Mouse (Mus musculus) neural tube, embryonic 11.5 days (tissue): Measurements from ENCODE around the gene Tnni1. TPM values are rescaled to one million over a fixed set of nuclear protein-coding genes. Genes with fewer than 3 reads are reported as not detected.

Experiments
- ATAC-seq: fragments of 200-750 bp; cut with Nextera tagmentation; 2 replicates; pipeline ENCODE4 v1.8.0; 2017; ENCODE audit warnings: moderate number of reproducible peaks, mild to moderate bottlenecking, moderate TSS enrichment, moderate library complexity; ENCODE audit not compliant: insufficient read depth, low FRiP score, low TSS enrichment
- DNase-seq: peaks from one replicate; pipeline ENCODE4 v3.0.0-alpha.2; 2015; ENCODE audit warnings: low spot score
- H3K27ac ChIP-seq: fragments of 300-500 bp; sonication (generic); 2 replicates; pipeline ENCODE4 v1.5.1; 2014; ENCODE audit warnings: low read depth, mild to moderate bottlenecking, low read length
- H3K27me3 ChIP-seq: fragments of 300-500 bp; sonication (generic); 2 replicates; pipeline ENCODE4 v1.6.1; 2014; ENCODE audit warnings: mild to moderate bottlenecking, low read length, mixed read lengths; ENCODE audit not compliant: control insufficient read depth, insufficient read depth
- H3K36me3 ChIP-seq: fragments of 300-500 bp; sonication (generic); 2 replicates; pipeline ENCODE4 v1.6.1; 2014; ENCODE audit warnings: mild to moderate bottlenecking, low read length, moderate library complexity, mixed read lengths; ENCODE audit not compliant: control insufficient read depth, insufficient read depth
- H3K4me1 ChIP-seq: fragments of 300-500 bp; sonication (generic); 2 replicates; pipeline ENCODE4 v1.6.1; 2014; ENCODE audit warnings: low read length, mixed read lengths; ENCODE audit not compliant: control insufficient read depth, insufficient read depth
- H3K4me2 ChIP-seq: fragments of 300-500 bp; sonication (generic); 2 replicates; pipeline ENCODE4 v1.6.1; 2014; ENCODE audit warnings: low read depth, mild to moderate bottlenecking, moderate library complexity
- H3K4me3 ChIP-seq: fragments of 300-500 bp; sonication (generic); 2 replicates; pipeline ENCODE4 v1.5.1; 2014; ENCODE audit warnings: low read depth, low read length
- H3K9ac ChIP-seq: fragments of 300-500 bp; sonication (generic); 2 replicates; pipeline ENCODE4 v1.6.1; 2014; ENCODE audit warnings: mild to moderate bottlenecking, low read length
- H3K9me3 ChIP-seq: fragments of 300-500 bp; sonication (generic); 2 replicates; pipeline ENCODE4 v1.6.1; 2016; ENCODE audit warnings: low read length; ENCODE audit not compliant: control insufficient read depth
- WGBS: fragments of 180-500 bp; shearing (Covaris S2); extraction: QIAGEN DNeasy Blood & Tissue Kit; methylation state at CpG from one replicate; pipeline ENCODE4 v1.1.7; 2014; 5-methylcytosine and 5-hydroxymethylcytosine counted together
- polyA plus RNA-seq: library from polyadenylated mRNA; unstranded; fragments of >200 nt; fragmentation: Nextera tagmentation; extraction: Ambion mirVana; gene quantifications from 2 replicates; pipeline ENCODE4 v1.2.1, GENCODE M21; 2014

Tnni1 gene
- polyA plus RNA-seq, 1 experiment from 2014 or later, result 57.6 TPM

DNA sequence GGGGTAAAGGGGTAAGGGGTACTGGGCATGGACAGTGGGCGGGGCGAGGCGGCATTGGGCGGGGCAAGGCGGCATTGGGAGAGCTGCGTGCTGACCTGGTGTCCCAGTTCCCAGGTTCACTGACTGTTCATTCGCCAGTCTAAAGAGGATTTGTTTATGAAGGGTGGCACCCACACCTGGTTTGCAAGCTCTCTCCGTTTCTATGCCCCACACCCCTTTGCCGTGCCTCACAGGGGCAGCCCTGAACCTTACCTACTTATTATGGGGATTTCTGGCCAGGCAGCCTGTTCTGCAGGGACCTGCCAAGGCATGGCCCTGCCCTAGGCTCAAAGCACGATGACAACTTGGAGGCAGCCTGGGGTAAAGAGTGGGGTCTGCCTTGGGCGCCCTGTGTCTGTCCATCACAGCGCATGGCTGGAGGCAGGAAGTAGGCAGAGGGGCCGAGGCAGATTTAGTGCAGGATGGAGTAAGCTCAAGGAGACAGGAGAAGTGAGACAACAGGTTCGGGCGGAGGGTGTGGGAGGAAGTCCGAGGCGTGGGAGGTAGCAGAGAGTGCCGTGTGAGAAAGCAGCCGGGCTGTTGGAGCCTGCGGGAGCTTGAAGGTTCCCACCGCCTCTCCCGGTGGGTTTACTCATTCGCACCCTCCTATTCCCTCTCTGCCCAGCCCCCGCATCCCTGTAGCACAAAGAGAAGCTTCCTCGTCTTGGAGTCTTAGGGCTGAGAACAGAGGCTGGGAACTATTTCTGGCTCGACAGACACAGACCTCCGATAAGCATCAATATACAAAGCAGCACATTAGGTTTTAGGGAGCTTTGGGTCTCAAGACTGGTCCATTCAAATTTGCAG lies 14.4 kb downstream of the Tnni1 start:
- WGBS, result 12% methylated on average over 27 of the region's 27 CpGs

DNA sequence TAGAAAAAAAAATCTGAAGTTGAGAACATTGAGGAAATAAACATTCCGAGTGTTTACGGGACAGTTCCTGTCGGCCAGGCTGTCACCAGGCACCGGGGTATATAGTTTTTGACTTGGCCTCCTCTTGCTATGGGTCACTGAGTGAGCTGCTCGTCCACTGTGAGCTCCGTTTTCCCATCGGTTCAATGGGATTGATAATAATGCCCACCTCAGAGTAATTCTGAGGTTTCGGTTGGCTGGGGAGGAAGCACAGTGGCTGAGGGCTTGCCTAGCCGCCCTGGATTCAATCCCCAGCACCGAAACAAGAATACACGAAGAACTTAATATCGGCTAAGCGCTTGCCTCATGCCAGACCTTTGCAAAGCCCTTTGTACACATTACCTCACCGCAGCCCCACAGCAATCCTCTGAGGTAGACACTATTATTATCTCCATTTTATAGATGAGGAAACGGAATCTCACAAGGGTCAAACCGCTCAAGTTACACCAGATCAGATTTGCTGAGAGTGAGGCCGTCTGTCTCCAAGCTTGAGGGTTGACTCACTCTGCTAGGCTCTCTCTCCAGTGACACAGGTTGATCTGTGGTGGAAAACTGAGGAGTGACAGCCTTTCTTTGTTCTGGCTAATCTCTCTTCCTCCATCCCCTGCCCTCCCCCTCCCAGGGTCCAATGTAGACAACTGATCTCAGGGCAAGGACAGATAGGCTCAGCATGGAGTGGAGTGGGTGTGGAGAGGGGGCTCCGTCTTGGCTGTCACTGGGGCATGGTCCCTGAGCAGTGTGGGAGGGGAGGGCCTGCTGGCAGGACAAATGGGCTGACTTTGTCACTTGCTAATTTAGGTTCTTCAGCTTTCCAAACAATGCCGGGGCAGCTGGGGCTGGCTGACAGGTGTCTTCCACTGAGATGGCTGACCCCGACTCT lies 15.2 kb downstream of the Tnni1 start:
- no peaks in the 10 kb centered on the region for H3K36me3 ChIP-seq
- peak overlapping the region; percentile 28 for H3K4me2 ChIP-seq
- no peaks in the 10 kb centered on the region for H3K9me3 ChIP-seq
- DNase-seq (no peak), ATAC-seq (no peak)
- no peaks in the 10 kb centered on the region for H3K27me3 ChIP-seq
- no peak overlapping the region for H3K4me3 ChIP-seq
- no peak overlapping the region for H3K27ac ChIP-seq
- H3K4me1 ChIP-seq, result 0 out of 2 replicates have a peak, but pooled peaks cover 2% of the 10 kb centered on the region
- WGBS, result 51% methylated on average over 20 of the region's 20 CpGs
- H3K9ac ChIP-seq, result no peak overlapping the region

More for the DNA sequence above, 14.4 kb downstream of the Tnni1 start:
- Histone ChIP-seq H3K27ac (no peak overlapping the region), H3K4me3 (no peak overlapping the region), H3K4me1 (0 out of 2 replicates have a peak, but pooled peaks cover 2% of the 10 kb centered on the region), H3K9me3 (no peaks in the 10 kb centered on the region), H3K27me3 (no peaks in the 10 kb centered on the region), H3K9ac (peak overlapping the region; percentile 41; the same call in 1 of the 2 replicates), H3K36me3 (no peaks in the 10 kb centered on the region), H3K4me2 (peak overlapping the region; percentile 28)
- ATAC-seq (no peak), DNase-seq (no peak)

DNA sequence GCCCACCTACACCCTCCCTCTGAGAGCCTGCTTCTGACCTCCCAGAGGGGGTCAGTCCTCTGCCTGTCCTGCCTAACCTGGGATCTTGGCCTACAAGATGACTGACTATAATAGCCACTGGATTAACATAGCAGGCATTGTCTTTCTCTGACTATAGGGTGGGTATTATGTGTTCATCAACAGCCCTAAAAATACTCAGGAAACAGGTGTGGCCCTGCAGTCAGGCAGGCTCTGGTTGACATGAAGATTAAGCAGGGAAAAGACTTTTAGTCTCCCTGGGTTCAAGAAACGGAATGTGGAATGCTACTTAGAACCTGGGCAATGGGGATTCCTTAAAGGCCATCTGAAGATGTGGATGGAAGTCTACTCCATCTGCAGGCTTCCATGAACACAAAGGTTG lies 19.3 kb downstream of the Tnni1 start:
- Histone ChIP-seq H3K4me1 (0 out of 2 replicates have a peak, but pooled peaks cover 1% of the 10 kb centered on the region), H3K27ac (no peak overlapping the region), H3K4me3 (no peak overlapping the region), H3K9me3 (no peaks in the 10 kb centered on the region), H3K4me2 (no peak overlapping the region), H3K27me3 (no peaks in the 10 kb centered on the region), H3K36me3 (no peaks in the 10 kb centered on the region), H3K9ac (no peak overlapping the region)
- DNase-seq (no peak), ATAC-seq (no peak)
- 88% methylated on average over 1 of the region's 1 CpGs for WGBS

DNA sequence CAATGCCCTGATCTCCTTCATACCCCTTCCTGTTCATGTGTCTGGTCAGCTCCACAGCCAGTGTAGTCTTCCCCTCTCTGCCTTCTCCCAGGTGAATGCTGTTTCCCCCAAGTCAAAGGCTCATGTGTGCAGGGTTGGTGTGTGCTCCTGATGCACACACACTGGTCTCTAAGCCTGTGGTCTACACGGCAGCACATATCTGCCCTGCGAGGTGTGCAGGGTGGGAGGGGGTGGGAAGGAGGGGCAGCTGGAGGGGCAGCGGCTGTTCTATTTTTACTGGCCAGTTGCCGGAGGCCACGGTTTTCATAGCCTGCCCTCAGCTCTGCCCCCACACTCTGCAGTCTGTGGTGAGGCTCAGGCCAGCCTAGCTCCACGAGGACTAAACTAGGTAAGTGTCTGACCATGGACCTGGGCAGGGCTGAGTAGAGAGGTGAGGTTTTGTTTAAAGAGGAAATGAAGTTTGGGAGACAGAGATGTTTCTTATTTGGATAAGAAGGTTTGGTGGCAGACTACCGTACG lies 19.9 kb downstream of the Tnni1 start:
- no peaks in the 10 kb centered on the region for H3K9me3 ChIP-seq
- no peak overlapping the region for H3K9ac ChIP-seq
- H3K4me2 ChIP-seq, result no peak overlapping the region
- ATAC-seq, result no peak
- H3K36me3 ChIP-seq, result no peaks in the 10 kb centered on the region
- no peak overlapping the region for H3K4me3 ChIP-seq
- no peak overlapping the region for H3K27ac ChIP-seq
- no peaks in the 10 kb centered on the region for H3K27me3 ChIP-seq
- DNase-seq, result no peak
- H3K4me1 ChIP-seq, result no peaks in the 10 kb centered on the region
- 60% methylated on average over 8 of the region's 8 CpGs for WGBS

DNA sequence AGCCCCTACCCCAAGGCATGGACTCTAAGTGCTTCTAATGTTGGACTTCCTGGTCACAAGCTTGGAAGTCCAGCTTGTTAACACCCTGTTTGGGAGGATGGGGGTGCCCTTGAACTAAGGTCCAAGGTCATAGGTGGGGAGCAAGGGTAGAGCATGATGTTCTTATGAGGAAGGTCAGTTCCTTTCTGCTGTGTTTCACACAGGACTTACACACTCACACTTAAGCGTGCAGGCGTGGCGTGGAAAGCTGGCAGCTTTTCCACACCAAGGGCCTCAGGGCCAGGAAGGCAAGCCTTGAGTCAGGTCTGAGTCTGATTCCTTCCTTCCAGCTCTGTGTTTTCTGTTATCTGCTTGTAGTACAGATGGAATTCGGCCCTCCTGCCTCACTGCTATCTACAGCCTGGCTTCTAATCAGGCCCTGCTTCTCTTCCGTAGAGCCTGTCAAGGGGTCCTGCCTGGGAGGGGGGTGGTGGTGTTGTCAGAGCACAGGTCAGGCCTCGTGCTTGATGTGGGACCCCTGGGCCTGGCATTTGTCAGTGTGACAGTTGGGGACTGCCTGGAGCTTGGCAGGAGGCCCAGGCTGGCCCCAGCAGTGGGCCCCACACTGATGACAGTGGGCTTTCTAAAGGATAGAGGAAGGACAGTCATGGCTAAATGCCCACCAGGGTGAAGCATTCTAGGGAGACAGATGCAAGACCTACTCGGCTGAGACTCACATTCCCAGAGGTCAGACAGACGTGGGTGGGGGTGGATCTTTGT lies 21.1 kb downstream of the Tnni1 start:
- no peak overlapping the region for H3K4me2 ChIP-seq
- H3K4me3 ChIP-seq, result no peak overlapping the region
- 53% methylated on average over 8 of the region's 8 CpGs for WGBS
- H3K9me3 ChIP-seq, result no peaks in the 10 kb centered on the region
- H3K27me3 ChIP-seq, result no peaks in the 10 kb centered on the region
- no peak overlapping the region for H3K27ac ChIP-seq
- no peaks in the 10 kb centered on the region for H3K36me3 ChIP-seq
- DNase-seq (no peak), ATAC-seq (no peak)
- no peaks in the 10 kb centered on the region for H3K4me1 ChIP-seq
- H3K9ac ChIP-seq, result no peak overlapping the region

DNA sequence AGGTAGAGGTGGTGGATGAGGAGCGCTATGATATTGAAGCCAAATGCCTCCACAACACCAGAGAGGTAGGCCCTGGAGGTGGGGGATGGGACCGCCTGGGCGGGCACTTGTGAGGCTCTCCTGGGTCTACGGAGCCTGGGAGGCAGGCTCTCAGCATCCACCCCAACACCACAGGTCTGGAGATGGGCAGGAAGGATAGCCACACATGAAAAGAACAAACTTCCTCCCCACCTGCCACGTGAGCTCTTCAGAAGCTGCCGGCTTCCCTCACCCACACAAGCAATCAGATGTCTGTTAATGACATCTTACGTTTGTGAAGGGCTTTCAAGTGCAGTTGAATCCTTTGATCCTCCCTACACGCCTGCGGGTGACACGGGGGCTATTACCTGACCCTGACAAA lies 28.3 kb downstream of the Tnni1 start:
- no peak overlapping the region for H3K9ac ChIP-seq
- no peak overlapping the region for H3K4me3 ChIP-seq
- DNase-seq (no peak), ATAC-seq (no peak)
- H3K4me2 ChIP-seq, result no peak overlapping the region
- H3K27ac ChIP-seq, result no peak overlapping the region
- no peaks in the 10 kb centered on the region for H3K4me1 ChIP-seq
- no peaks in the 10 kb centered on the region for H3K36me3 ChIP-seq
- 27% methylated on average over 10 of the region's 10 CpGs for WGBS
- no peaks in the 10 kb centered on the region for H3K9me3 ChIP-seq
- H3K27me3 ChIP-seq, result no peaks in the 10 kb centered on the region

DNA sequence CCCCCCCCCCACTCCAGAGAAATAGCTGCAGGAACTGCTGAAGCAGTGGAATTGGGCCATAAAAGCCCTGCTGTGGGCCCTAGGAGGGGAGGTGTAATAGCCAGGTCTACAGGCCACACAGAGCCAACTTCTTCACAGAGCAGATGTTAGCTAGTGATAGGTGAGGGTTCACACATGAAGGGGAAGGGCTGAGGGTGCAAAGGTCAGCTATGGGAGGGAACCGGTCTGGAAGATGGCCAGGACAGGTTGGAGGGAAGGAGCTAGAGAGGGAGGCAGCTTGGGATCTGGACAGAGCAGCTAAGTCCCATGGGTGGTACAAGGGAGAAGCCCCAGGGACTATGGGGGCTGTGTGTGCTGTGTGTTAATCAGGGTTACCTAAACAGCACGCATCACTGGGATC lies 30.9 kb downstream of the Tnni1 start:
- DNase-seq (no peak), ATAC-seq (no peak)
- Histone ChIP-seq H3K4me3 (no peak overlapping the region), H3K4me1 (no peaks in the 10 kb centered on the region), H3K36me3 (no peaks in the 10 kb centered on the region), H3K4me2 (no peak overlapping the region), H3K27me3 (no peaks in the 10 kb centered on the region), H3K9ac (no peak overlapping the region), H3K9me3 (no peaks in the 10 kb centered on the region), H3K27ac (no peak overlapping the region)
- WGBS, result 35% methylated on average over 2 of the region's 2 CpGs

DNA sequence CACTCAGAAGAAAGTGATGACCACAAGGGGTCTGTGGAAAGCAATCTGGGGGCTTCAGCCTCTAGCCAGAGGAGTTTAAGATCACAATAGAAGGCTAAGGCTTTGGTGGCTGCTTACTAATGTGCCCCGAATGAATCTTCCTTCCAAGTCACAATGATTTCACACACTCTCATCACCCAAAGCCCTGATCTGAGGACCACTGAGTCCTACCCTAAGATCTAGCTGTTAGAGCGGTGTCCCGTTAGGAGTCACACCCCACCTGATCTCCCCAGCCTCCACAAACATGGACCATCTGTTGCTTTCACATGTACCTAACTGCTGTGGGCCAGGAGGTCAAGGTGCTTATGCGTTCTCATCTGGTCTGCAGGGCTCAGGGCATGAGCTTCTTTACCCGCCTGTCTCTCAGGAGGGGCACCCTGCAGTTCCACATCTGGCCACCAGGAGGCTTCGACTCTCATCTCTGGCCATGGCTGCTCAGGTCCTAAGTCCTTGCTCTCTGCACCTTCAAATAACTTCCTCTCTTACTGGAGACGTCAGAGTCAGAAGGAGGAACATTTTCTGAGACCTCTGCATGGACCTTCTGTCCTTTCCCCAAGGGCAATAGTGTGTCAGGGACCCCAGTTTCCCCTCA lies 31.9 kb downstream of the Tnni1 start:
- 28% methylated on average over 7 of the region's 7 CpGs for WGBS
- peak; percentile 83 for DNase-seq
- no peak overlapping the region for H3K9ac ChIP-seq

More for the DNA sequence above, 31.9 kb downstream of the Tnni1 start:
- Histone ChIP-seq H3K36me3 (no peaks in the 10 kb centered on the region), H3K9me3 (no peaks in the 10 kb centered on the region), H3K27ac (no peak overlapping the region), H3K4me3 (no peak overlapping the region), H3K27me3 (no peaks in the 10 kb centered on the region), H3K4me2 (no peak overlapping the region), H3K4me1 (no peaks in the 10 kb centered on the region)
- ATAC-seq, result no peak
